Mouse (Mus musculus) small intestine, adult 10 weeks (tissue): Measurements from ENCODE around the gene Zswim8. TPM values are rescaled to one million over a fixed set of nuclear protein-coding genes. Genes with fewer than 3 reads are reported as not detected.

ENCODE experiments used
- polyA plus RNA-seq: library from polyadenylated mRNA; stranded (reverse); fragments of 350-450 nt; fragmentation: Illumina TruSeq; extraction: RNeasy Lipid Tissue Mini Kit (QIAGEN cat#74804); gene quantifications from one replicate; pipeline ENCODE4 v1.2.3, GENCODE M21; 2014; ENCODE audit warnings: low replicate concordance

Gene Zswim8
- polyA plus RNA-seq: 3.4 TPM

GRCm38 (mm10) chr14:20707201-20708190 is at the start of gene Zswim8:
Zswim8 (plus strand) TSS chr14:20707552.

GRCm38 (mm10) chr14:20668154-20668810 is 39.1 kb upstream of the Zswim8 start, which contains the start of gene Synpo2l:
Synpo2l (minus strand) TSS chr14:20668354.

DNA sequence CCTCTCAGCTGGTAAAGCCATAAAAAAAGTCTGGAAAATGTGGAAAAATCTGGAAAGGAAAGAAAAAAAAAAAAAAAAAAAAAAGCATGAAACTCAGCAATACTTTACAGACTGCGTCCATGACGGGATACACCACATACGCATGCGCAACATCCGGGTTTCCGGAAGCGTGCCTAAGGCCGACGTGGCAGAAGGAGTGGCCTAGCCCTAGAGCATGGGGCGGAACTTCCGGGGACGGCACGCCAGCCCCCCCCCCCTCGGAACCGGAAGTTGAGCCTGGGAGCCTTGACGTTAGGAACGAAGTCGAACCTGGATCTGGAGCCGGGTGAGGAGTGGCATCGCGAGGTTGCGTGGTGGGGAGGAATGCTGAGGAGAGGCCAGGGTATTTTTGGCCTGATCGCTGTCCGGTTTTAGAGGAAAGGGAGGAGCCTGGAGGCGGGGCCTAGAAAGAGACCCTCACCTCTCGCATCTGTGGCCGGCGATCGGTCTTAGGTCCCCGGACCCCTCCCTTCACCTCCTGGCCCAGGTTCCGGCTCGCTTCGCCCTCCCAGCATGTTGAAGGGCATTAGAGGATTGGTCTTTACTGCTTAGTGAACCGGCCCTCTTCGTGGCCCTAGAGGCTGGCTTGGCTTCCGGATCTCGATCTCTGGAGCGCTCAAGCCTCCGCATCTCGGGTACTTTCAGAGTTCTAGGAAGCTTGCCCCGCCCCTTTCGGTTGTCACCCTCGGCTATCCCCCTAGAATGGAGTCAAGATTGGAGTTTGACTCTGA is 33.1 kb upstream of the Zswim8 start, which contains the start of gene Sec24c:
Gene Sec24c (plus strand): TSS at position 245 of the 770 bp plus-strand sequence.

DNA sequence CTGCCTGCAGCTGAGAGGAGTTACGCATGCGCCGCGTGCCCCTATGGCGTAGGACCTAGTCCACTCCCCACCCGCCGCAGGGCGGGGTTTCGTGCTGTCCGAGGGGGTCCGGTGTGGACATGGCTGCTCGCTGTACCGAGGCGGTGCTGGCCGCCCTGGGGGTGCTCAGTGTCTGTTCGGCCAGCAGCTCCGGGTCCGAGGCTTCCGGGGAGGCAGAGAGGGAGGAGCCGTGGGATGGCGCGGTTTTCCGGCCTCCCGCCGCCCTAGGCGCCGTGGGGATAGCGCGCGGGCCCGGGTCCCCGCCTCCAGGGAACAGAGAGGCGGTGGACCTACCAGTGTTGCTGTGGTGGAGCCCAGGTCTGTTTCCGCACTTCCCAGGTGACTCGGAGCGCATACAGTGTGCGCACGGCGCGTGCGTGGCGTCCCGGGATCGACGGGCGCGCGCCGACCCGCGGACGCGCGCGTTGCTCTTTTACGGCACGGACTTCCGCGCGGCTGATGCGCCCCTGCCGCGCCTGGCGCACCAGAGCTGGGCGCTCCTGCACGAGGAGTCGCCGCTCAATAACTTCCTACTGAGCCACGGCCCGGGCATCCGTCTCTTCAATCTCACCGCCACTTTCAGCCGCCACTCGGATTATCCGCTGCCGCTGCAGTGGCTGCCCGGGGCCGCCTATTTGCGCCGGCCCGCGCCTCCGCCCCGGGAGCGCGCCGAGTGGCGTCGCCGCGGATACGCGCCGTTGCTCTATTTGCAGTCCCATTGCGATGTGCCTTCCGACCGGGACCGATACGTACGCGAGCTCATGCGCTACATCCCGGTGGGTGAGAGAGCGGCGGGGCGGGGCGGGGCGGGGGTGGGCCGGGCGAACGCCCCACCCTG is 12.2 kb upstream of the Zswim8 start, which contains the start of gene Fut11:
Gene Fut11 (plus strand): TSS at position 85 of the 877 bp plus-strand sequence.

GRCm38 (mm10) chr14:20702741-20703381 is 4.5 kb upstream of the Zswim8 start, which contains the start of gene Chchd1:
Chchd1 (plus strand) TSS chr14:20703006.

DNA sequence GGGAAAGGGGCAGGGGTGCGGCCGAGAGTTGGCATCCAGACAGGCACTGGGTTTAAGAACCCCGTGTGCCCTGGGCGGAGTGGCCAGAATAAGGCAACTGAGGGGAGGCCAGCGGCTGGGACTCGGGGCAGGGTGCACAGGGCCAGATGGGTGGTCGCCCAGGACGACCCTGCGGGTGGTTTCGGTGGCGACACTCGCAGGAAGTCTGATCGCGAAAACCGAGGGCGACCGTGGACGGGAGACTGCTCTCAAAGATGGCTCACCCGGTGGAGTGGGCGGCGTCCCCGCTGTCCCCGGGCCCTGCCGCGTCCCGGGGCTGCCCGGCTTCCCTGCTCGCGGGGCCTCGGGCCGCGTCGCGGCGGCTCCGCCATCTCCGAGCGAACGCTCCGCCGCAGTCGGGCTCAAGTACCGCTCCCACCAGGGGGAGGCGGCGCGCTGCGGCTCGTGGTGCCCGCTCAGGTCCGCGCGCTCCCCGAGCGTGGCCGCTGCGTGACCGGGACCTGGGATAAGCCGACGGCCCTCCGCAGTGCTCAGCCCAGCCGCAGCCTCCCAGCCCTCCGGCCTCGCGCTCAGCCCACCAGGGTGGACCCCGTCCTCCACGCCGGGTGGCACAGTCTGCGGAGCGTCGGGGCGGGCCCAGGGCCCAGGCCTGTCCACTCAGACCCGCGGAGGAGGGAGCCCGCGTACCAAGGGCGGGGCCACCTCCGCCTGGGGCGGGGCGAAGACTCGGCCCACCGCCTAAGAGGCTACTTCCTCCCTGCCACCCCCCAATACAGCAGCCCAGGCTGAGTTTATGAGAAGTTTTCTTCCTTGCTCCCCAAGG is 26.8 kb downstream of the Zswim8 start, which contains the start of gene Ndst2:
Gene Ndst2 (minus strand): TSS at position 611 of the 823 bp plus-strand sequence.

Other genes with a start within 250 kb of the Zswim8 start
- gene Anxa7, start 227.4 kb upstream of the Zswim8 start, polyA plus RNA-seq: 78.3 TPM
- gene Mss51, start 210.7 kb upstream of the Zswim8 start, polyA plus RNA-seq: 2.3 TPM
- gene Ppp3cb, start 161.0 kb upstream of the Zswim8 start, polyA plus RNA-seq: 151 TPM
- gene Usp54, start 66.5 kb upstream of the Zswim8 start, polyA plus RNA-seq: 2.2 TPM
- gene Myoz1, start 51.0 kb upstream of the Zswim8 start, polyA plus RNA-seq: not detected
- gene Synpo2l, start 39.2 kb upstream of the Zswim8 start, polyA plus RNA-seq: not detected
- 42.0 TPM for gene Sec24c, start 33.2 kb upstream of the Zswim8 start, polyA plus RNA-seq
- 12.3 TPM for gene Fut11, start 12.6 kb upstream of the Zswim8 start, polyA plus RNA-seq
- gene Chchd1, start 4.5 kb upstream of the Zswim8 start, polyA plus RNA-seq: 140 TPM
- 2.9 TPM for gene Ndst2, start 27.0 kb downstream of the Zswim8 start, polyA plus RNA-seq
- 8.3 TPM for gene Camk2g, start 86.5 kb downstream of the Zswim8 start, polyA plus RNA-seq
- 7.6 TPM for gene Plau, start 129.1 kb downstream of the Zswim8 start, polyA plus RNA-seq
- gene Vcl, start 221.8 kb downstream of the Zswim8 start, polyA plus RNA-seq: 72.4 TPM